Mouse (Mus musculus) 3134 (cell line): ENCODE results near the gene Ncln.

Source experiments
- DNase-seq: peaks from one replicate; pipeline ENCODE4 v3.0.0-alpha.2; 2011; ENCODE audit warnings: low spot score; ENCODE audit not compliant: insufficient read length; ENCODE audit errors: extremely low read depth

Ncln gene

GRCm38 (mm10) chr10:81517227-81517626 lies 21.0 kb upstream of the Ncln start:
- DNase-seq, result no peak

GRCm38 (mm10) chr10:81513798-81514197 lies 17.6 kb upstream of the Ncln start:
- no peak for DNase-seq

GRCm38 (mm10) chr10:81510246-81510810 lies 14.1 kb upstream of the Ncln start:
- DNase-seq, result no peak

- DNase-seq, result no peak
These were observed 11.7 kb upstream of the Ncln start for GRCm38 (mm10) chr10:81507691-81508489.

- DNase-seq, result no peak
These were observed 10.9 kb upstream of the Ncln start for GRCm38 (mm10) chr10:81507095-81507494.

- no peak for DNase-seq
These were observed 8.9 kb upstream of the Ncln start for GRCm38 (mm10) chr10:81505016-81505664.

GRCm38 (mm10) chr10:81502658-81503057 lies 6.5 kb upstream of the Ncln start:
- peak; percentile 72 for DNase-seq

GRCm38 (mm10) chr10:81501863-81502262 lies 5.7 kb upstream of the Ncln start:
- DNase-seq, result no peak

- no peak for DNase-seq
These were observed 3.8 kb upstream of the Ncln start, which contains the start of gene S1pr4 for GRCm38 (mm10) chr10:81500032-81500431. TSS of gene S1pr4 (minus strand) at chr10:81500132.

- DNase-seq, result no peak
These were observed 3.2 kb upstream of the Ncln start for GRCm38 (mm10) chr10:81499250-81499901.

GRCm38 (mm10) chr10:81498316-81499249 lies 2.4 kb upstream of the Ncln start:
- no peak for DNase-seq

GRCm38 (mm10) chr10:81497401-81498270 lies 1.4 kb upstream of the Ncln start:
- DNase-seq, result no peak

GRCm38 (mm10) chr10:81496969-81497368 lies 777 bp upstream of the Ncln start:
- DNase-seq, result no peak

- DNase-seq, result no peak
These were observed 452 bp downstream of the Ncln start for GRCm38 (mm10) chr10:81495616-81496263.

- DNase-seq, result no peak
These were observed 1.0 kb downstream of the Ncln start for GRCm38 (mm10) chr10:81495151-81495550.

GRCm38 (mm10) chr10:81494260-81495041 lies 1.7 kb downstream of the Ncln start:
- no peak for DNase-seq

GRCm38 (mm10) chr10:81493601-81494220 lies 2.5 kb downstream of the Ncln start:
- DNase-seq, result no peak
